Mouse (Mus musculus) limb, embryonic 11.5 days (tissue): ENCODE data around the gene Ppp2r1b. TPM values are rescaled to one million over a fixed set of nuclear protein-coding genes. Genes with fewer than 3 reads are reported as not detected.

ENCODE experiments used
- polyA plus RNA-seq: library from polyadenylated mRNA; unstranded; fragments of >200 nt; fragmentation: Nextera tagmentation; extraction: Ambion mirVana; gene quantifications from 2 replicates; pipeline ENCODE4 v1.2.1, GENCODE M21; 2014

The Ppp2r1b gene
- polyA plus RNA-seq, 1 experiment from 2014 or later: 126 TPM

Other genes with a start within 250 kb of the Ppp2r1b start
- 293 and 303 TPM in 2 replicates for gene Sdhd, start 241.5 kb upstream of the Ppp2r1b start, polyA plus RNA-seq
- gene Timm8b, start 241.4 kb upstream of the Ppp2r1b start, polyA plus RNA-seq: 297 and 308 TPM in 2 replicates
- gene Pih1d2, start 228.0 kb upstream of the Ppp2r1b start, polyA plus RNA-seq: 5.0 and 5.6 TPM in 2 replicates
- gene Nkapd1, start 227.8 kb upstream of the Ppp2r1b start, polyA plus RNA-seq: 29.7 and 32.3 TPM in 2 replicates
- gene Dlat, start 185.5 kb upstream of the Ppp2r1b start, polyA plus RNA-seq: 60.0 and 63.7 TPM in 2 replicates
- 27.6 and 30.6 TPM in 2 replicates for gene Dixdc1, start 105.8 kb upstream of the Ppp2r1b start, polyA plus RNA-seq
- gene 2310030G06Rik, start 98.8 kb upstream of the Ppp2r1b start, polyA plus RNA-seq: 1.7 and 2.8 TPM in 2 replicates
- 8.9 and 13.3 TPM in 2 replicates for gene Cryab, start 94.0 kb upstream of the Ppp2r1b start, polyA plus RNA-seq
- gene Hspb2, start 92.9 kb upstream of the Ppp2r1b start, polyA plus RNA-seq: 3.1 and 3.5 TPM in 2 replicates
- 11.8 and 12.5 TPM in 2 replicates for gene Fdxacb1, start 77.1 kb upstream of the Ppp2r1b start, polyA plus RNA-seq
- gene Alg9, start 70.3 kb upstream of the Ppp2r1b start, polyA plus RNA-seq: 36.9 and 40.4 TPM in 2 replicates
- gene 1110032A03Rik, start 69.8 kb upstream of the Ppp2r1b start, polyA plus RNA-seq: 28.9 and 30.7 TPM in 2 replicates
- 11.0 and 16.2 TPM in 2 replicates for gene Sik2, start 163.8 kb downstream of the Ppp2r1b start, polyA plus RNA-seq
- not detected in 2 replicates for gene Btg4, start 215.6 kb downstream of the Ppp2r1b start, polyA plus RNA-seq
- gene Layn, start 231.8 kb downstream of the Ppp2r1b start, polyA plus RNA-seq: 3.4 and 3.9 TPM in 2 replicates